Mouse (Mus musculus) liver (tissue): ENCODE data around the gene BC016579.

Experiments
- DNase-seq: peaks from one replicate; pipeline ENCODE4 v3.0.0-alpha.2; 2020; ENCODE audit warnings: mixed read lengths

Gene BC016579

DNA sequence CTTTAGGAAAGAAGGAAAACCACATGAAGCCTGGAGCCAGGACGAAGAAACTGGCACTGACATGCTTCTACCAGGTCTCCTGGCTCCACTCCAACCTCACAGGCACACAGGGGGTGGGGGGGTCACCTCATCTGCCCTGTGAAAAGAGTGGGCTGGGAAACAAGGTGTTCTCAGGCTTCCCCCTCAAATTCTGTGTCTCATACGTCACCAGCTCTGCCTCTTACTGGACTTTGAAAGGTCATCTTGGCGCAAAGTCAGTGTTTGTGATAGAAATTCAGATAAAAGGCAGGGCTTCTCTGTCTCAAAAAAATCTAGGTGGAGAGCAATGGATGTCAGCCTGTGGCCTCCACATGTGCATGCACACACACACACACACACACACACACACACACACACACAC, 12.6 kb downstream of the BC016579 start:
- no peak for DNase-seq

DNA sequence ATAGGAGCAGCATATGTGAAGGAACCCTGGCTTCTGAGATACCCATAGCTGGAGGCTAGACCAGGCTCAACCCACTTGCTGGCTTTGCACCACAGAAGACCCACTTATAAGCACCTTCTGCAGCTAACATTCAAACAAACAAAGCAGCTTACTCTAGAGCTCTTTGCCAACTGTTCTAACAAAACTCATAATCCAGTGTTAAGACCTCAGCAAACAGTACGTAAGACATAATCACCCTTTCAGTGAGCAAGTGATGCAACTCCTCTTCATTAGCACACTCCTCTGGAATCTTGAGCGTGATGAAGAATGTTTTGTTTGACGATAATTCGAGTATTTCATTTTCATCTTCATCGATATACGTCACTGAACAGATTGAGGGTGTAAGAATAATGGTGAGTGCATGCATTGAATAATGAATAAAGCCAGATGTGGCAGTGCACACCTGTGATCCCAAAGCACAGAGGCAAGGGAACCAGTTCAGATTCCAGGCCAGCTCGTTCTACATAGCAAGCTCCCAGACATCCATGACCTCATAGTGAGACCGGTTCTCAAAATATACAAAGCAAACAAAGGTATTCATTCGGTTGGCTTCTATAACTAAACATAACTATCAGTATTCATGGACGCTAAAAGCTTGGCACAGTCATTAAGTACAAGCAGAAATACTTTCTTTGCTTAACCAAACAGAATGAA, 13.7 kb downstream of the BC016579 start:
- DNase-seq = no peak

- no peak for DNase-seq
Measured at GRCm38 (mm10) chr16:45635826-45636225, 18.0 kb downstream of the BC016579 start.

- no peak for DNase-seq
Measured at GRCm38 (mm10) chr16:45632420-45632819, 21.4 kb downstream of the BC016579 start.

DNA sequence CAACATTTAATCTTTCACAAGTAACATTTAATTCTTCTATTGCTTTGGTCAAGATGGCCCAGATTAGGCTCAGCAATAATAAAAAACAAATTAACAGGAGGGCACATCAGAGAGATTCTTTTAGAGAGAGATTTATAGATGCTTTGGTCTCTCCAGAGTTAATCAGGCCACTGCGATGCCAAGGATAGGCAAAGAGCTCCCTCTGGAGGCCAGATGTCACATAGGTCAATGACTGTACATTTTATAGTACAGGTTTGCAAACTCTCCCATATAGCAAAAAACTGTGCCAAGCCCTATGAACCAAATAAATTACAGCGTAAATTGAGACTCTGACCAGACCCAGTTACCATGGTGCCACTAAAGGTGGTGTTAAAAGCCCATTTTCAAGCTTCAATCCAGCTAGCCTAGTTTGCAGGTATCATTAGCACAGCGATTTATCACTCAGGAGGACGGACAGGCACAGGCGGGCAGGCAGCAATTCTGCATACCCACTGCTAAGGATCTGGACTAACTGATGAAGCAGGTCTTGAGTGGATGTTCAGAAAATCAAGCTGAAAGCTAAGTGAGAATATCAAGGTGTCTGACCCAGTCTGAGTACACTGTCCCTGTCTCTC, 23.4 kb downstream of the BC016579 start:
- DNase-seq = peak; percentile 54

DNA sequence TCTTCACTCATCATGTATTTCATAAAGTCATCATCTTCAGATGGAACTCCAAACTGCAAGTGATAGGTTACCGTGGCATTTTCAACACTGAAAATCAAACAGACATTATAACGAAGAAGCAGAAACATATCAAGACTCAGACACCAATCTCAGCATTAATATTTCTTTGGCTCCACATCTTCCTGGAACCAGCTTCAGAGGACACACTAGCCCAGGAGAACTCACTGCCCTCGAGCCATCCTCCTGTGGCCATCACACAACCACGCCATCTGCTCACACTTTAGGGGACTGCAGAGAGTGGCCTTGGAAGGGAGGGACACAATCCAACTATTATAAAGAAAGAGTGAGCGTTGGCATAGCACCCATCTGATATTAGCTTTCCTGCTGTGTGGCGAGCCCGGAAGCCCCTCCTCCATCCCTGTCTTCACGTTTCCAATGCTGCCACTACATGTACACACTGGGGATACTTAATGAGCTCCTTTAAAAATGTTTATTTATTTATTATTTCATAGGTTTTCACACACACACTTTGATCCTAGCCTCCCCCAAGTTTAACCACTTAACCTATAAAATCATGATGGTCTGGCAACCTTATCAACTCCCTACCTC, 24.3 kb downstream of the BC016579 start:
- DNase-seq = no peak

DNA sequence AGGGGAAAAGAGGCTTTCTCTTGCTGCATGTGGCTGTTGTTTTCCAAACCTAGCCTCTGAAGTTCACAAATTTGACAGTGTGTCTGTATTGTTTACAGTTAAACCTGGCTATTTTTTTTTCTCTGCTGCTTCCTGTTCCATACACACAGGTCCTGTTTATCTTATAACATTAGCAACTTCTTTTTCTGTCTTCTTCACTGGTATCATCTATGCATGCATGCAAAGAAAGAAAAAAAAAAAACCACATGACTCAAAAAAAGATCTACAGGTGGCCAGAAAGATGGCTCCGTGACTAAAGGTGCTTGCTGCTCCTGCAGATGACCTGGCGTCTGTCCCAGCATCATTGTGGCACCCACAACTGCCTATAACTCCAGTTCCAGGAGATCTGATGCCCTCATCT, 28.5 kb downstream of the BC016579 start:
- no peak for DNase-seq

DNA sequence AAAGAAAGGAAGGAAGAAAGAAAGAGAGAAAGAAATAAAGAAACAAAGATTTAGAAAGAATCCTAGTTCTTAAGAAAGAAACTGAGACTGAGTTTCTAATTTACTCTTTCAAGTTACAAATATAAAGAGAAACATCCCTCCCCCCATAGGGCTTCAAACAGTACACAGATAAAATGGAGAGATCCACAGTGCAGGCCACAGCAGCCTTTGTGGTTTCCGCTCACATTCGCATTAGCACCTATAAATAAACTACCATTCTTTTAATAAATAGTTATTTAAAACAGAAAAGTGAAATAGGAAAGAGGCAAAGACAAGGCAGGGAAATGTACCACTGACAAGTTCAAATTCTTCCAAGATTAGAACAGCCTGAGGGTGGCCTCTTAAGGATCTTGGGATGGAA, 29.1 kb downstream of the BC016579 start:
- no peak for DNase-seq

DNA sequence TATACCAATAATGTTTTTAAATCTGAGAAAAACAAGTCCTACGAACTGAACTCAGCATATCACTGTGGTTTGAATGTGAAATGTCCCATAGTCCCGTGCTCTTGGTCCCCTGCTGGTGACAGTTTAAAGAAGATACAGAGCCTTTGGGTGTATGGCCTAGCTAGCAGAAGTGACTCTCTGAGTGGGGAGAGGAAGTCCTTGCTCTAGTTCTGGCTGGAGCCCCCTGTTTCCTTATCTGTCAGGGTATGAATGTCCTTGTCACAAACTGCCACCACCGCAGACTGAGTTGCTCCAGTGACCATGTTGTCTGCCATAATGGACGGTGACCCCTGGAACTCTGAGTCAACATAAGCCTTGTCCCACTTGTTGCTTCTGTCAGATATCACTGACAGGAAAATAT, 30.6 kb downstream of the BC016579 start:
- DNase-seq = peak; percentile 10

DNA sequence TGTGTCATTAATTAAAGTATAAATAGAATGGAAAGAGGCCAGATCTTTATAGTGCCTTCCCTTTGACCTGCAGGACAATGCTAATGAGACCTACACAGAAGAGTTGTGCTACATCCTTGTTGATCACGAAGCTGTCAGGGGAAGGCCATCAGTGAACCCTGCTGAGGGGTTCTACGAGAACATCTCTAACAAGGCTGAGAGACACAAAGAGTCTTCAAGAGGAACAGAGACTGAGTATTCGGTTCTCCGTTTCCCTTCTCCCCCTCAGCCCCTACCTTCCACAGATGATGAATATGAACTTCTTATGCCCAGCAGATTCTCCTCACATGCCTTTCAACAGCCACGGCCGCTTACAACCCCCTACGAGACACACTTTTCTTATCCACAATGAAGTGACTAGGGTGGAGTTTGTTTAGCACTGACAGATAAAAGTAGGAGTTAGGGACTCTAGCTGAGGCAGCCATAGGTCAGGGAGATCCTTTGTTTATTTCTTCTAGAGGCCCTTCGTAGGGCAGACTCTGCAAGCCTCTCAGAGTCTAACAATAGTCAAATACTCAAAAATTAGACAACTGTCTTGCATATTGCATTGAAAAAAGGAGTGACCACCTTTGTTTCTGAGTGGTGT, 34.0 kb downstream of the BC016579 start:
- DNase-seq = peak; percentile 11

GRCm38 (mm10) chr16:45615944-45616343, 37.9 kb downstream of the BC016579 start:
- no peak for DNase-seq

GRCm38 (mm10) chr16:45613247-45613646, 40.6 kb downstream of the BC016579 start:
- no peak for DNase-seq

GRCm38 (mm10) chr16:45610267-45610666, 43.6 kb downstream of the BC016579 start, which contains the start of gene Gcsam:
Gene Gcsam, plus strand, starts transcription at chr16:45610380.
- DNase-seq = no peak

DNA sequence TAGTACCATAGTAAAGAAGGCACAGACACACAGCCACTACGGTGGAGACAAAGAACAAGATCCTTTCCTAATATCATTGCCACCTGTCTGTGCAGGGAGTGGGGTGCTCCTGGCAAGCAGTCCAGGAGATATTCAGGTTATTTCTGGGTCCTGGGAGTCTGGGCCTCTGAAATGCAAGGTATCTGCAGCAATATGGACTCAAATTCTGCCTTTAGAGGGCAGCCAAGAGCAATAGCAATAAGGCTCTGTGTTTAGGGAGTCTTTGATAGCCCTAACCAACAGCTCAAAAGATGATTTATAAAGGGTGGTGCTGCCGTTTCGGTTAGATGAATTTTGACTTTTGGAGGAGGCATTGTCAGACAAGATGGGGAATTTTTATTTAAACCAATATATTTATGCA, 44.6 kb downstream of the BC016579 start:
- DNase-seq = peak; percentile 8

GRCm38 (mm10) chr16:45608481-45608954, 45.4 kb downstream of the BC016579 start:
- DNase-seq = no peak

DNA sequence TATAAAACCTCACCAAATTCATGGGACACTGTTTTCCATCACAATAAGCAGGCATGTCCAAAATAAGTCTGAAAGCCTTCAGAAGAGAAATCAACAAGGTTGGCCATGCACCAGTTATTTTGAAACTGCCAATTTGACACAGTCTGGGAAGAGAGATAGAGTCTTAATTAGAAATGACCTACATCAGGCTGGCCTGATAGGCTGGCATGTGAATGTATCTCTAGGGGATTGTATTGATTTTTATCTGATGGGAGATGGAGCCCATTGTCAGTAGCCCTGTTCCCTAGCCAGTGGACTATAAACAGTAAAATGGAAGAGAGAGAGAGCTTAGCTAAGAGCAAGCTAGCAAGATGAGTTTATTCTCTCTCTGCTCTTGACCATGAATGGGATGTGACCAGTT, 58.4 kb downstream of the BC016579 start:
- no peak for DNase-seq

DNA sequence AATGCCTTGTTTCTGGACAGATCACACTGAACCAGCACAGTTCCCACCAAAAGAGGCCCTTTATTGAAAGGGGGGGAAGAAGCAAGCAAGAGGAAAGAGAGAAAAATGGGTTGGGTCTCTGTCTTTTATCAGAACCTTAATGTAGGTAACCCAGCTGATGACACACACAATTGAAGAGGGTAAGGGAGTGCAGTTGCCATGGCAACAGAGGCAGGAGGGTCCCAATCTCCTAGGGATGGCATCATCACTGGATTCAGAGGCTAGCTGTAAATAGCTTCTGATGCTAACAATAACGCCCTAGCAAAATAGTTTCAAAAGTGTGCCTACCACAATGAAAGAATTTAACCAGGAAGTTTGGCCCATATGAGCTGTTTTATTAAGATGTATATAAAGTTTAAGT, 60.2 kb downstream of the BC016579 start:
- no peak for DNase-seq

GRCm38 (mm10) chr16:45582512-45582911, 71.4 kb downstream of the BC016579 start:
- DNase-seq = peak; percentile 40

DNA sequence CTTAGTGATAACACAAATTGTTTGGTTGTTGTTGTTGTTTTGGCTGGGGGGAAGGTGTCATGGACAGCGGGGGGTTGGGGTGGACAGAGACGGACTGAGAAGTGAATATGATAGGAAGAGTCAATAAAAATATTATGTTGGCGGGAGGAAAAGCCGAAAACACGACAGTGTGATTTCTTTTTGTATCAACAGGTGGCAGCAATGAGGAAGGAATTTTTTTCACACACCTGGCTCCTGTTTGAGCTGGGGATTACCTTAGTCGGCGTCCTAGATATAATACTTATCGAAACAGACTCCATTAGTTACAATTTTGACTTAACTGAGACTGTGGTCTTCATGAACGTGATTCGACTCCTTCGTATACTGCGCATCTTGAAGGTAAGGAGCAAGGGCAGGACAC, 74.0 kb downstream of the BC016579 start:
- no peak for DNase-seq
